Mouse (Mus musculus) adrenal gland, adult 18-20 months (tissue): ENCODE measurements around the gene Dag1. TPM values are rescaled to one million over a fixed set of nuclear protein-coding genes. Genes with fewer than 3 reads are reported as not detected.
"Not testable (repeated sequence)": the region's sequence is repeated elsewhere in the genome, so short reads cannot be mapped to it uniquely, and the experiment has no call there.

Experiments
- DNase-seq, 2 experiments: peaks; one replicate each; pipeline ENCODE4 v3.0.0; 2021 to 2022; ENCODE audit warnings: low spot score in 2 of 2
- total RNA-seq, 2 experiments: library from RNA; stranded (reverse); gene quantifications; 1 replicate in 1 of 2; 2 replicates in 1 of 2; pipeline ENCODE4 v1.2.3; 2021

Gene Dag1
- total RNA-seq, 2 experiments from 2014 or later: 136 to 137 TPM

DNA sequence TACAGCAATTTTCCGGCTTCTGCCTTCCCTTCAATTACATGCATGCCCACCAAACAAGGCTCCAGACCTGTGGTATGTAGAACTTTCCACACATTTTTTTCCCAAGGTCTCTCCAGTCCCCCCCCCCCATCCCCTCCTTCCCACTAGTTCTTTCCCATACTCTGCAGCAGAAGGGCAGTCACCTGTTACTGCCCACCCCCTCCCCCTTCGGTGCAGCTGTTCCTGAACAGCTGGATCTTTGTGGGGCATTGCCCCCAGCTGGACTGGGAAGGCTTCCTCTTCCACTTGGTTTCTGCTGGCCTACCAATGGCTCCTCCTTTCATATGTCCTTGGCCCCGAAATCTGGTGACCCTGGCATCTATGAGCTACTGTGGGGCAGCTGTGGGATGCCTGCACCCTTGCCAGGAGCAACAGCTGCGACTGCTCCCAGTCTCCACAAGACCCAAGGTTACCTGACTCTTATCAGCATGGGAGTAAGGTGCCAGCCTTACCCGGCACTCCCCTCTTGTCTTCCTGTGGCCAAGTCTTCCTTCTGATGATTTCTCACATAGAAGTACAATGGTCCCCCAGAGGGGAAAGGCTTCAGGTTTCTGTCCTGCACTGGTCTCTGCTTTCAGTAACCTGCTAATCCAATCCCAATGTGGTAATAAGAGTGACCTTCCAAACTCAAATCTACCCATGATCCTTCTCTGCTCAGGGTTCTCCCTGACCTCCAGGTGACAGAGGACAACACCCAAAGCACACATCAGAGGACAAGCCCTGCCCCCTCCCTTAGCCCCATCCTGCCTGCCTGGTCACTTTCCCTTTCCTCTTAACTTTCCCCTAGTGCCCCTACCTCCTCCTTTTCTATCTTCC lies 10.9 kb upstream of the Dag1 start:
- DNase-seq: peak in 1 of 2 experiments; percentile 42

DNA sequence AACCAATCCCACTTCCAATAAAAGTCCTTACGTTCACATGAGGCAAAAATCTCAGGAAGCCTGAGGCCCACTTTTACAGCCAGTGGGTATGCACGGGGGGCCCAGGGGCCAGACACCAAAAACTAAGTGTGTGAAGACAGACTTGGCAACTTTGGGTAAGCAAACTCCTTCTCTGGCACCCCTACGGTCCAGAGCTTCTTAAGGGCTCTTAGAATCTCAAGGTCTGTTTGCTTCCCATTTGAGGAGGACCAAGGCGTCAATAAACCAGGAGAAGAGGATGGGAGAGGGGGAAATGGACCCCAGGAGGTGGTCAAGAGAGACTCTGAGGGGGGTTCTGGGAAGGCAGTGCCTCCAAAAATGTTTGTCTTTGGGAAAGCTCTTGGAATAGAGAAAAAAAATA lies 9.7 kb upstream of the Dag1 start:
- no peak for DNase-seq

DNA sequence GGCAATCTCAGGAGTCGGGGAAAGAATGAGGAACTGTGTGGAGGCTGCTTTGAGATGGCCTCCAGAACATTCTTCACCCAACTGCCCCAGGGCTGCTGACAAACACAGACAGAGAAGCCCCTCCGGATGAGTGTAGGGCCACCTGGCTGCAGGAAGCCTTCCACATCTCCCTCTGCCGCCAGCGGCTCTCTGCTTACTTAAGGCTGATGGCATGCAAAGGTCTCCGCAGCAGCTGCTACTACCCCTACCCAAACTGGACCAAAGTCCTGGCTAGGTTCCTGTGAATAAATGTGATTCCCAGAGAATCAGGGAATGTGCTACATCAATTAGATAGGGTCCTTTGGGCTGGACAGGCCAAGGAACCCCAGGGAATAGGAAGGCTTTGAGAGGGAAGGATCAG lies 8.9 kb upstream of the Dag1 start:
- DNase-seq: no peak

- DNase-seq: no peak
These were observed 8.2 kb upstream of the Dag1 start for GRCm38 (mm10) chr9:108271941-108272340.

DNA sequence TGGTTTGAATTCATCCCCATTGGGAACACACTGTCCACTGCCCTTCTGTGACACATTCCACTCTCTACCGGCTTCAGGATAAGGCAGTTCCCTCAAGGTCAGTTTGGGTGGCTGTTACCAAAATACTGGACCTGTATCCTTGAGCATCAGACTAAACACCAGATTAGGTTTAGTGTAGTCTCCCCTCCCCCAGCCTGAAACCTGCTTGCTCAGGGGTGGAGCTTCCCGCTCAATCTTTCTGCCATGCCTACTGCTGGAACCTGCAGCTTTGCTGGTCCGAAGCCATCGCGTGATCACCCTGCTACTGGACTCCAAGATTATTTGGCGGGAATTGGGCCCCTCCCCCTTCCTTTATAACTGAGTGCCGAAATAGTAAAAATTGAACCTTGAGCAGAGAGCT lies 4.9 kb upstream of the Dag1 start:
- DNase-seq: not testable (repeated sequence)

- DNase-seq: no peak
These were observed 3.9 kb upstream of the Dag1 start for GRCm38 (mm10) chr9:108267691-108268090.

DNA sequence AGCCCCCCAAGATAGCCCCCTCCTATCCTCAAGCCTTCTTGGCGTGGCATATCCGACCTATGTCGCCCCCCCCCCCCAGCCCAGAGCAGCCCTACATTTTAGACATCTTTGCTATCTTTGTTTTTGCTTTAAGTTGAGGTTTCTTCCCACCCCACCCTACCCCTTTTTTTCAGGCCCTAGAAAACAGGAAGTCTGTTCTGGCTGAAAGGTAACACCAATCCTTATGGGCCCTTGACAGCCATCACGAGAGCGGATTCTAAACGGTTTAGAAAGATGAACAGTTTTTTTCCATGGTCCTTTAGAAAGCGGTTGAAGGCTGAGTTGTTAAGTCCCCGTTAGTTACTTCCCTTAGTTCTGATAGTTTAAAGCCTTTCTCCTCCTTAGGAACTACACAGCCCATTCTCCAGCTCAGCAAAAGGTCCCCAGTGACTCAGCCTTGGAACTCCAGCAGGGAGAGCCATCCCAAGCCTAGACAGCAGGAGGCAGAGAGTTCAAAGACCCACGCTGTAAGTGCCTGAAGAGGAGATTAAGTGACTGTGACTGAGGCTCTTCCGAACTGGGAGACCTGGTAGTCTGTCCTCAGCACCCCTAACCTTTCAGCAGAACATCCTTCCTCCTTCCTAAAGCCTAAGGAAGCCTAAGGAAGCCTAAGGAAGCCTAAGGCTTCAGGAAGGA lies 2.6 kb upstream of the Dag1 start:
- DNase-seq: no peak

DNA sequence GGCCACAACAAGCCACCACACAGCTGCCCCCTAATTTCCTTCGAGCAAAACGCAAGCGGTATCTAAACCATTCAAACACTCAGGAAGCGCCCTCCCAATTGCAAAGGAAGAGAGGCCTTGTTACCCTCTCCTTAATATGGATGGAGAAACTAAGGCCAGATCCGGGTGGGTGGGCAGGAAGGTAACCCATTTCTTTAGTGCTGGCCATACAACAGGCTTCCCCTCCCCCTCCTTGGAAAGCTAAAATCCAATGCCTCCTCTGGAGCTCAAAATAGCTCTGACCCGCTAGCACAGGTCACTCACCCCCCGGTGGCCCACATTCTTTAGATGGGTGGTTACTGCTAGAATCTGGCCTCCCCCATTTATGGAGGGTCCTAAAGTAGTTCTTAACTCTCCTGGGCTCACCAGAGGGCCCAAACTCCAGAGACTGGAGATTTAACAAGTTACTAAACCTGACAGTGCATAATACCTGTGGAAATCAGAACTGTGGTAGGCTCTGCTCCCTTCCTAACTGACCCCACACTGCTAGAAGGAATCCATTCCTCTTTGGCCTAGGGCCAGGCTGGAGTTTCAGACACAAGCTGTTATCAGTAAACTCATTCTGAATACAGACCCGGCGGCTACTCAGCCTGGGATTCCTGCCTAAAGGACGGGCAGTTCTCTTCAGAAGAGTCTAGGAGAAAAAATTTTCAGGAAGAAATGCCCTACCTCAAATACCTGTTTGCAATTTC lies 598 bp upstream of the Dag1 start:
- peak; percentile 34 to 44 for DNase-seq

DNA sequence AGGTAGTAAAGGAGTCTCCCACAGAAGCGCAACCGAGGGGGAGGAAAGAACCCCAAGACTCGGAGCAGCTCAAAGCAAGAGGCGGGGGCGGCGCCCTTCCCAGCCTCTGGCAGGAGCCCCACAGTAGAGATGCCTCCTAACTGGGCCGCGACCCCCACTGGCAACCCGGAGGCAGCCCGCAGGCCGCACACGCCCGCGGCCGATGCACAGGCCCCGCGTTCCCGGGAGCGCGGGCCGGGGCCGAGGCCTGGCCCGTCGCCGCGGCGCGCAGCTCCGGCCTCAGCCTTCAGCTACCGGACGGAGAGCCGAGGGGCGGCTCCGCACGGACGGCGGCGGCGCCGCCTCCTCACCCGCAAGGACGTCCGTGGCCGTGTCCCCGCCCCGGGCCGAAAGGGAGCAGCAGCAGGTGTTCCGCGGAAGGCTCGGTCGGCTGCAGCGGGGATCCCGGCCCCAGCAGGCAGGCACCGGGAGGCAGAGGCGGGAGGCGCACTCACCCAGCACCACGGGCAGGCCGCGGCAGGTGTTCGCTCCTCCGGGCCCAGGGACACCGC lies 552 bp downstream of the Dag1 start:
- DNase-seq: peak in 1 of 2 experiments; percentile 18

- DNase-seq: no peak
These were observed 1.2 kb downstream of the Dag1 start for GRCm38 (mm10) chr9:108262494-108263049.

DNA sequence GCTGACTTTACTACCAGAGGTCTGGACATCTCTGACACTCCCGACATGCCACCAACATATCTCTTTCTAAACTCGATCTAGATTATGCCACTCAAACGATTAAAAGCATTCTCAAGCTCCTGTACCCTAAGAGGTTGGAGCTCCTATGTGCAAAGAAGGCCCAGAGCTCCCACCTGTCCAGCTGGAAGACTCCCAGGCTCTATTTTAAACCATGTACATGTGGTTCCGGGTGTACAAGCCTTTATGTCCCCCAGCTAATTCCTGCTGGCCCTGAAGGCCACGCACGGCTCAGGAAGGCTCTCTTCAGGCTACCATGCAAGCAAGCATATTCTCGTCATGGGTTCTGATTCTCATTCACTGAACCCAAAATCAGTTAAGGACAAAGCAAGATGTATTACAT lies 1.9 kb downstream of the Dag1 start:
- DNase-seq: no peak

GRCm38 (mm10) chr9:108260526-108260925 lies 3.2 kb downstream of the Dag1 start:
- no peak for DNase-seq

GRCm38 (mm10) chr9:108252766-108253165 lies 11.0 kb downstream of the Dag1 start:
- DNase-seq: no peak

DNA sequence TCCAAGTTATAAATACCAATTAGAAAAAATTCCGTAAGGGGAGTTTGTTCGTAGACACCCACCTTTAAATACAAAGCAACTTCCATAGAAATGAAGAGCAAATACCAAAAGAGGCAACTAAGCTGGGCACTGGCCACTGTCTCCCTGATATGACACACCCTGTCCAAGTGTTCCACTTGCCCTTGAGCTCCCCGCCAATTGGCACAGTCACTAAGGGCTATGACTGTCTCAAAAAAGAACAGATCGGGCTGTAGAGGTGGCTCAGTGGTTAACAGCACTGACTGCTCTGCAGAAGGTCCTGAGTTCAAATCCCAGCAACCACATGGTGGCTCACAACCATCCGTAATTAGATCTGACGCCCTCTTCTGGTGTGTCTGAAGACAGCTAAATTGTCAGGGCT lies 11.9 kb downstream of the Dag1 start:
- peak in 1 of 2 experiments; percentile 36 for DNase-seq

DNA sequence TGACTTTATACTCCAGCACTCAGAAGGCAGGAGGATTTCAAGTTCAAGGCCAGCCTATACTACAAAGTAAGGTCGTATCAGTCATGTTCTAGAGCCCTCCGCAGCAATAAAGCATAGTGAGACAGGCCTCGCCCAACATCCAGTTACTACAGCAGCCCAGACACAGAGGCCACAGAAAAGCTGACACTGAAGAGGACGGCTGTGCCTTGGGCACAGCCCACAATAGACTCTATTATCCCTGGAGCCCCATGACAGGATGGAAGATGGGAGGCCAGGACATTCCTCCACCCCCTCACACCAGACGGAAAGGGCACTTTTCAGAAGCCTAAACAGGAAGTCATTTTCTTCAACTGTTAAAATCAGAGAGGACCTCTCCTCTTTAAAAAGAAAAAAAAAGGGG lies 14.8 kb downstream of the Dag1 start:
- no peak for DNase-seq

GRCm38 (mm10) chr9:108244984-108245383 lies 18.8 kb downstream of the Dag1 start:
- DNase-seq: no peak

- DNase-seq: no peak
These were observed 19.2 kb downstream of the Dag1 start for GRCm38 (mm10) chr9:108244540-108244939.

GRCm38 (mm10) chr9:108239951-108240350 lies 23.8 kb downstream of the Dag1 start:
- DNase-seq: no peak

GRCm38 (mm10) chr9:108238831-108239230 lies 24.9 kb downstream of the Dag1 start:
- no peak for DNase-seq

DNA sequence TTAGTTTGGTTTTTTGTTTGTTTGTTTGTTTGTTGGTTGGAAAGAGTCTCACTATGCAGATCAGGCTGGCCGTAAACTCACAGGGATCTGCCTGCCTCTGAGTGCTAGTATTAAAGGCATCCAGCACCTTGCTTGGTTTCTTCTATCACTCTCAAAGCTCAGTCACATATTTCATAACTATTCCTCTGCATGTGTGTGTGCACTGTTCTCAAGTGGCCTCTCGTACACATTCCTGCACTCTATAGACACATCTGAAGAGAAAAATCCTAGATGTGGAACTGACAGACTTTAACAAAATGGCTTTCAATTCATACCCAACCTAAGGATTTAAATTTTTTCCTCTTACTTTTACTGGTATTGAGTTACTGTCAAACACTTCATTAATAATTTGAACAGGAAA lies 25.4 kb downstream of the Dag1 start:
- DNase-seq: no peak

GRCm38 (mm10) chr9:108234682-108235081 lies 29.1 kb downstream of the Dag1 start:
- DNase-seq: no peak
